9 mouse cellular contexts compared by ENCODE assay signal in genomic region chr13:113321972-113322371, GRCm38 (mm10). TPM values are rescaled to one million over a fixed set of nuclear protein-coding genes. Genes with fewer than 3 reads are reported as not detected.
DNase-seq lines count a peak whose midpoint lies in the region; ATAC-seq and TF ChIP-seq lines count a peak whose summit lies in the region.
"Had no signal": no experiment of that assay in that cellular context is flagged by ENCODE, and none has a peak within 500 bp of the region (broad histone marks: within the 10 kb centered on the region; RNA-seq: fewer than 3 reads in every experiment).

No protein-coding gene starts in this region.

- no peak overlapping the region for H3K4me2 ChIP-seq in heart, postnatal 0 days (ENCODE audit: low read depth, low read length)
- no peak overlapping the region for H3K4me2 ChIP-seq in heart, embryonic 12.5 days
- no peak overlapping the region for H3K4me2 ChIP-seq in hindbrain, embryonic 11.5 days (replicated peaks; ENCODE audit: low read depth, low read length)
- no peak overlapping the region for H3K4me2 ChIP-seq in neural tube, embryonic 11.5 days (ENCODE audit: low read depth)
- H3K4me2 ChIP-seq: limb, embryonic 12.5 days had no signal

- no peak overlapping the region for H3K9ac ChIP-seq in heart, postnatal 0 days (replicated peaks; ENCODE audit: low read depth, low read length)
- no peak overlapping the region for H3K9ac ChIP-seq in heart, embryonic 12.5 days
- H3K9ac ChIP-seq in hindbrain, embryonic 11.5 days (ENCODE audit: low read depth, low read length): no peak overlapping the region
- no peak overlapping the region for H3K9ac ChIP-seq in neural tube, embryonic 11.5 days (ENCODE audit: low read length)
- H3K9ac ChIP-seq: limb, embryonic 12.5 days had no signal

- no peaks in the 10 kb centered on the region for H3K4me1 ChIP-seq in heart, postnatal 0 days (ENCODE audit: control insufficient read depth, insufficient read depth)
- H3K4me1 ChIP-seq in heart, embryonic 12.5 days (replicated peaks): 0 out of 2 replicates have a peak, but pooled peaks cover 3% of the 10 kb centered on the region
- H3K4me1 ChIP-seq in hindbrain, embryonic 11.5 days (replicated peaks; ENCODE audit: control insufficient read depth, insufficient read depth, low read length): no peaks in the 10 kb centered on the region
- H3K4me1 ChIP-seq in neural tube, embryonic 11.5 days (ENCODE audit: control insufficient read depth, insufficient read depth, low read length): no peaks in the 10 kb centered on the region
- H3K4me1 ChIP-seq: limb, embryonic 12.5 days had no signal

- H3K36me3 ChIP-seq in heart, postnatal 0 days (replicated peaks; ENCODE audit: control insufficient read depth, insufficient read depth, low read length): no peaks in the 10 kb centered on the region
- H3K36me3 ChIP-seq in heart, embryonic 12.5 days: peaks cover 2% of the 10 kb centered on the region; the same call in 1 of the 2 replicates
- H3K36me3 ChIP-seq in hindbrain, embryonic 11.5 days (ENCODE audit: control insufficient read depth, insufficient read depth, low read length): no peaks in the 10 kb centered on the region
- H3K36me3 ChIP-seq in neural tube, embryonic 11.5 days (ENCODE audit: control insufficient read depth, insufficient read depth, low read length): no peaks in the 10 kb centered on the region

- no peaks in the 10 kb centered on the region for H3K9me3 ChIP-seq in heart, postnatal 0 days (replicated peaks; ENCODE audit: control insufficient read depth, low read length)
- no peaks in the 10 kb centered on the region for H3K9me3 ChIP-seq in heart, embryonic 12.5 days (replicated peaks)
- H3K9me3 ChIP-seq in hindbrain, embryonic 11.5 days (ENCODE audit: control insufficient read depth, low read length): no peaks in the 10 kb centered on the region
- no peaks in the 10 kb centered on the region for H3K9me3 ChIP-seq in neural tube, embryonic 11.5 days (ENCODE audit: control insufficient read depth, low read length)
- H3K9me3 ChIP-seq: limb, embryonic 12.5 days had no signal

- TF ChIP-seq CTCF in heart, postnatal 0 days (IDR thresholded peaks at IDR 0.05; ENCODE audit: low read depth): peak; percentile 80

- H3K27ac ChIP-seq in heart, postnatal 0 days (ENCODE audit: low read depth): no peak overlapping the region
- no peak overlapping the region for H3K27ac ChIP-seq in heart, embryonic 12.5 days (ENCODE audit: poor library complexity, severe bottlenecking)
- H3K27ac ChIP-seq in hindbrain, embryonic 11.5 days (ENCODE audit: low read depth, low read length): no peak overlapping the region
- no peak overlapping the region for H3K27ac ChIP-seq in neural tube, embryonic 11.5 days (ENCODE audit: low read depth, low read length)
- H3K27ac ChIP-seq: limb, embryonic 12.5 days had no signal

- peak; percentile 17; the same call in 1 of the 2 replicates for ATAC-seq in heart, postnatal 0 days (ENCODE audit: insufficient read depth, low read depth)
- ATAC-seq in heart, embryonic 12.5 days (ENCODE audit: insufficient number of reproducible peaks, low FRiP score): no peak
- ATAC-seq in hindbrain, embryonic 11.5 days (ENCODE audit: low FRiP score): peak; percentile 56; the same call in 1 of the 2 replicates
- ATAC-seq in neural tube, embryonic 11.5 days (ENCODE audit: insufficient read depth, low FRiP score, low TSS enrichment): no peak

- no peaks in the 10 kb centered on the region for H3K27me3 ChIP-seq in heart, postnatal 0 days (ENCODE audit: control insufficient read depth, insufficient read depth, low read length)
- no peaks in the 10 kb centered on the region for H3K27me3 ChIP-seq in heart, embryonic 12.5 days (replicated peaks)
- H3K27me3 ChIP-seq in hindbrain, embryonic 11.5 days (ENCODE audit: control insufficient read depth, insufficient read depth, low read length): no peaks in the 10 kb centered on the region
- no peaks in the 10 kb centered on the region for H3K27me3 ChIP-seq in neural tube, embryonic 11.5 days (ENCODE audit: control insufficient read depth, insufficient read depth, low read length)
- H3K27me3 ChIP-seq: limb, embryonic 12.5 days had no signal

- no peak overlapping the region for H3K4me3 ChIP-seq in heart, postnatal 0 days (ENCODE audit: low read depth, low read length)
- H3K4me3 ChIP-seq in heart, embryonic 12.5 days: no peak overlapping the region
- no peak overlapping the region for H3K4me3 ChIP-seq in hindbrain, embryonic 11.5 days (ENCODE audit: low read depth, low read length)
- no peak overlapping the region for H3K4me3 ChIP-seq in neural tube, embryonic 11.5 days (ENCODE audit: low read depth, low read length)
- H3K4me3 ChIP-seq: limb, embryonic 12.5 days had no signal

- peak; percentile 41 for DNase-seq in heart, postnatal 0 days (ENCODE audit: low spot score)
- DNase-seq in MEL-GATA-1-ER (ENCODE audit: extremely low read depth, low read depth): peak; percentile 1
- peak; percentile 10 to 33 for DNase-seq in cerebellum, postnatal 36 days
- peak; percentile 78 for DNase-seq in hindbrain, embryonic 11.5 days (ENCODE audit: low spot score)
- DNase-seq in layer of hippocampus, adult 9-11 months: peak; percentile 44
- DNase-seq in neural tube, embryonic 11.5 days (ENCODE audit: low spot score): peak; percentile 65
- DNase-seq in ovary, postnatal 36 days (ENCODE audit: low spot score): no peak

- WGBS in heart, postnatal 0 days: 19% methylated on average over 6 of the region's 6 CpGs
- WGBS in heart, embryonic 12.5 days: 20% methylated on average over 6 of the region's 6 CpGs
- WGBS in hindbrain, embryonic 11.5 days: 19% methylated on average over 6 of the region's 6 CpGs
- 23% methylated on average over 6 of the region's 6 CpGs for WGBS in neural tube, embryonic 11.5 days

- no peak for TF ChIP-seq EP300 in heart, postnatal 0 days (IDR thresholded peaks at IDR 0.05; ENCODE audit: low read depth)

RNA-seq across cellular contexts. Expression of gene BC067074, which starts 29.0 kb away (rescaled TPM):
- total RNA-seq in heart, postnatal 0 days (2014; rRNA removed; ENCODE audit: low replicate concordance): 1.8 and 4.7 TPM in 2 replicates
- 1.1 and 1.3 TPM in 2 replicates for polyA plus RNA-seq in heart, postnatal 0 days (2015; fragmentation: Nextera tagmentation; extraction: Ambion mirVana)
- 4.0 and 4.2 TPM in 2 replicates for polyA plus RNA-seq in heart, embryonic 12.5 days (2016; fragmentation: Nextera tagmentation; extraction: Ambion mirVana)
- 1.9 and 2.2 TPM in 2 replicates for polyA plus RNA-seq in hindbrain, embryonic 11.5 days (2014; fragmentation: Nextera tagmentation; extraction: Ambion mirVana)
- polyA plus RNA-seq in neural tube, embryonic 11.5 days (2014; fragmentation: Nextera tagmentation; extraction: Ambion mirVana): 2.1 and 2.9 TPM in 2 replicates

Comparison
In these comparisons a context has a peak if more than half of its experiments do, and no peak if none do; other contexts are left out.
1. ATAC-seq: peak in heart, postnatal 0 days (single experiment) and hindbrain, embryonic 11.5 days (single experiment); none in heart, embryonic 12.5 days (single experiment) and neural tube, embryonic 11.5 days (single experiment).